Mouse (Mus musculus) midbrain, postnatal 0 days (tissue): ENCODE data around the gene Ptpre. TPM values are rescaled to one million over a fixed set of nuclear protein-coding genes. Genes with fewer than 3 reads are reported as not detected.

Experiments
- ATAC-seq: fragments of 200-750 bp; cut with Nextera tagmentation; 2 replicates; pipeline ENCODE4 v1.8.0; 2017; ENCODE audit warnings: moderate number of reproducible peaks, mild to moderate bottlenecking, moderate TSS enrichment, moderate library complexity; ENCODE audit not compliant: low FRiP score
- DNase-seq: peaks from one replicate; pipeline ENCODE4 v3.0.0-alpha.2; 2015; ENCODE audit warnings: low spot score
- H3K27ac ChIP-seq: fragments of 300-500 bp; sonication (generic); 2 replicates; pipeline ENCODE4 v1.5.1; 2014; ENCODE audit warnings: low read depth, mild to moderate bottlenecking, low read length, mixed read lengths
- H3K27me3 ChIP-seq: fragments of 300-500 bp; sonication (generic); 2 replicates; pipeline ENCODE4 v1.6.1; 2014; ENCODE audit warnings: low read length, control low read depth, mixed read lengths; ENCODE audit not compliant: insufficient read depth
- H3K36me3 ChIP-seq: fragments of 300-500 bp; sonication (generic); 2 replicates; pipeline ENCODE4 v1.6.1; 2014; ENCODE audit warnings: low read length, control low read depth, mixed read lengths; ENCODE audit not compliant: insufficient read depth
- H3K4me1 ChIP-seq: fragments of 300-500 bp; sonication (generic); 2 replicates; pipeline ENCODE4 v1.6.1; 2014; ENCODE audit warnings: mild to moderate bottlenecking, control low read depth, antibody characterized with exemption, low read length, mixed read lengths; ENCODE audit not compliant: insufficient read depth
- H3K4me2 ChIP-seq: fragments of 300-500 bp; sonication (generic); 2 replicates; pipeline ENCODE4 v1.6.1; 2014; ENCODE audit warnings: low read depth, mild to moderate bottlenecking, low read length, mixed read lengths; ENCODE audit not compliant: poor library complexity, severe bottlenecking
- H3K4me3 ChIP-seq: fragments of 300-500 bp; sonication (generic); 2 replicates; pipeline ENCODE4 v1.5.1; 2014; ENCODE audit warnings: low read depth, mild to moderate bottlenecking, low read length, moderate library complexity
- H3K9ac ChIP-seq: fragments of 300-500 bp; sonication (generic); replicated peaks from 2 replicates; pipeline ENCODE4 v1.6.1; 2014; ENCODE audit warnings: mild to moderate bottlenecking, low read length, moderate library complexity, mixed read lengths; ENCODE audit not compliant: poor library complexity, severe bottlenecking
- H3K9me3 ChIP-seq: fragments of 300-500 bp; sonication (generic); 2 replicates; pipeline ENCODE4 v1.6.1; 2016; ENCODE audit warnings: low read length, control low read depth
- CTCF ChIP-seq: IDR thresholded peaks from 2 replicates; pipeline ENCODE4 v1.5.1; 2016; ENCODE audit warnings: antibody characterized with exemption, mild to moderate bottlenecking
- WGBS: fragments of 180-500 bp; shearing (Covaris S2); extraction: QIAGEN DNeasy Blood & Tissue Kit; methylation state at CpG from one replicate; pipeline ENCODE4 v1.1.7; 2014; 5-methylcytosine and 5-hydroxymethylcytosine counted together
- polyA plus RNA-seq: library from polyadenylated mRNA; unstranded; fragments of >200 nt; fragmentation: Nextera tagmentation; extraction: Ambion mirVana; gene quantifications from 2 replicates; pipeline ENCODE4 v1.2.1, GENCODE M21; 2015
- total RNA-seq: library from RNA; depleted of rRNA; stranded (reverse); fragments of >200 nt; gene quantifications from 2 replicates; pipeline ENCODE4 v1.2.3, GENCODE M21; 2014

Ptpre gene
- total and polyA plus RNA-seq, 2 experiments from 2014 or later = 9.2 to 14.6 TPM

DNA sequence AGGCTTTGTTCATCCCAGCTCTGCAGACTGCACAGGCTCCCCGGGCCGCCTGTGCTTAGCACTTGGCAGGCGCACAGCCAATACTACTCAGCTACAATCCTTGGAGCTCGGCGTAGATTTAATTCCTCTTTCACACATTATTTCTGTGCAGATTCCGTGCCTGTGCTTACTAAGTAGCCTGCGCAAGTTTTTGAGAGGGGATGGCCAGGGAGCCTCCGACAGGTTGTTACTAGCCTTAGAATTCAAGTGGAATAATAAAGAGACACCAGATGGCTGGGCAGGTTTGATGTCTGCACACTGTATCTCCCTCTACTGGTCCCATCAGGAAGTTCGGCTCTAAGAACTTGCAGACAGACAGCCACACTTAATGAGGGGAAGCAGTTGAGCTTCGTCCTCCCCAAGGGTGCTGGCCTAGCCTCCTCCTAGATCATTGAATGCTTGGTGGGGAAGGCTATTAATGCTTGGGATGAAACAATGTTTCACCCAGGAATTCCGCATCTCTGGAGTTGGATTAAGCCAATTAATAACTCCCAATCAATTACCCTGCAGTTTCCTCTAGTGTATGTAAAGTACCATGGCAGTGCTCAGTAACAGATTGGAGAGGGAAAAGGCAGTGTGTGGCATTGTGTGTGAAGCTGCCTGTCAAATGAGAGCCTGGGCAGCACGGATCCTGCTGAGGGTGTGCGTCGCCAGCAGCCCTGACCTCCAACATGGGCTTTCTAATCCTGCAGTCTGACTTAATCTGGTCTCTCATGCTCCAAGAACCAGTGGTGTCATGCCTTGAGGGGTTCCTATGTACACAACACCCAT lies 104.6 kb downstream of the Ptpre start:
- Histone ChIP-seq H3K36me3 (no peaks in the 10 kb centered on the region), H3K4me3 (no peak overlapping the region), H3K9ac (no peak overlapping the region), H3K27me3 (no peaks in the 10 kb centered on the region), H3K4me1 (peaks cover 8% of the 10 kb centered on the region; the same call in 1 of the 2 replicates), H3K4me2 (peak overlapping the region; percentile 12; the same call in 1 of the 2 replicates), H3K27ac (peak overlapping the region; percentile 38), H3K9me3 (no peaks in the 10 kb centered on the region)
- DNase-seq = peak; percentile 86
- 38% methylated on average over 14 of the region's 14 CpGs for WGBS
- ATAC-seq = peak; percentile 56; the same call in 1 of the 2 replicates
- TF ChIP-seq CTCF = peak; percentile 87

DNA sequence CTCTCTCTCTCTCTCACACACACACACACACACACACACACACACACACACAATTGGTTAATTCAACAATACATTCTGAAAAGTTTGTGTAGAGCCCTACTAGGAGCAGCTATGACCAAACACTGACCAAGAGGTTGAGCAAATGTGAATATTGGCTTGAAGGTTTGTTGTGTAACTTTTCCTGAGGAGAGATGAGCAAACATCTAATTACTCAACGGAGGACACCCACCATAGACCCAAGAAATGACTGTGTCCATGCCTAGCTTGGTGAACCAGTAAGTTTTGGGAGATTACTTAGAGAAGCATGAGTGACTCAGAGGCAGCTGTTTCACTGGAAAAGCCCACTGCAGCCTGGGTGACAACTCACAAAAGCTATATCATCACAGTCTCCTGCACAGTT lies 107.2 kb downstream of the Ptpre start:
- Histone ChIP-seq H3K27ac (no peak overlapping the region), H3K4me2 (no peak overlapping the region), H3K27me3 (no peaks in the 10 kb centered on the region), H3K4me3 (no peak overlapping the region), H3K36me3 (no peaks in the 10 kb centered on the region), H3K9ac (no peak overlapping the region), H3K4me1 (peaks cover 6% of the 10 kb centered on the region; the same call in 1 of the 2 replicates), H3K9me3 (no peaks in the 10 kb centered on the region)
- 79% methylated on average over 1 of the region's 1 CpGs for WGBS
- no peak for TF ChIP-seq CTCF
- no peak for DNase-seq
- no peak for ATAC-seq

DNA sequence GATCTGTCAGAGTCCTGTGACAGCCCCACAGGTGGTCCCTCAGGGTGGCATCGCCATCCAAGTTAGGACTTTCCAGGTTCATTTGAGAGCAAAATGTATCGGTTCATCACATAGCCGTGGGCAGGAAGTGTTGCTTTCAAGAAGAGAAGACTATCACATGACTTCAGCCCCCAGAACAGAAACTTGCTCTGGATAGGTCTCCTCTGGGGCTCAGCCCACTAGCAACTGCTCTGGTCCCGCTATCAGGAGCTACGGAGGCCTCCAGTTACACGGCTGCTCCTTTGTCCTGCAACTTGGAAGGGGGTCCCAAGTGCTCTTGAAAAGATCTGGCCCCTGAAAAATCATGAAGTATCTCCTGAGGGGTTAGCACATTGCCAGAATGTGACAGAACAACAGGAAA lies 109.7 kb downstream of the Ptpre start:
- Histone ChIP-seq H3K9me3 (no peaks in the 10 kb centered on the region), H3K9ac (no peak overlapping the region), H3K4me1 (0 out of 2 replicates have a peak, but pooled peaks cover 4% of the 10 kb centered on the region), H3K4me2 (no peak overlapping the region), H3K36me3 (no peaks in the 10 kb centered on the region), H3K27ac (no peak overlapping the region), H3K27me3 (no peaks in the 10 kb centered on the region), H3K4me3 (no peak overlapping the region)
- WGBS = 80% methylated on average over 6 of the region's 6 CpGs
- ATAC-seq (no peak), DNase-seq (no peak)
- TF ChIP-seq CTCF = no peak

DNA sequence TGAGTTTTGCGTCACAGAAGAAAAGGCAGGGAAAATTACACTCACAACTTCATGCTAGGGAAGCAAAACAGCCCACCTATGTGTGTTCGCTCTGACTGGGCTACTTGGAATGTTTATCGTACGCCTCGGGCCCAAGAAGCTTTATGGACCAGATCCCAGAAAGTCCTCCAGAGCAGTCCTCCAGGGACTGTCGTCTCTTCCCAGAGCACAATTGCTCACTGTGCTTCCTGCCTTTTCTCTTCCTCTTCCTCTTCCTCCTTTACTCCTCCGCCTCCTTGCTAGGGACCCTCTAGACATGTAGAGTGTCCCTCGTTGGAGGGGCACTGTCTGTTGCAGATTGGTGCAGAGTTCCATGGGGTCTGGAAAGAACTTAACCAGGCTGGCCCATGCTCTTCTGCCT lies 111.5 kb downstream of the Ptpre start:
- WGBS = 91% methylated on average over 8 of the region's 8 CpGs
- no peak for TF ChIP-seq CTCF
- ATAC-seq (no peak), DNase-seq (no peak)
- H3K9ac ChIP-seq = no peak overlapping the region
- H3K9me3 ChIP-seq = no peaks in the 10 kb centered on the region
- no peak overlapping the region for H3K4me2 ChIP-seq
- H3K4me3 ChIP-seq = no peak overlapping the region
- H3K36me3 ChIP-seq = no peaks in the 10 kb centered on the region
- no peaks in the 10 kb centered on the region for H3K27me3 ChIP-seq
- no peaks in the 10 kb centered on the region for H3K4me1 ChIP-seq
- H3K27ac ChIP-seq = no peak overlapping the region

DNA sequence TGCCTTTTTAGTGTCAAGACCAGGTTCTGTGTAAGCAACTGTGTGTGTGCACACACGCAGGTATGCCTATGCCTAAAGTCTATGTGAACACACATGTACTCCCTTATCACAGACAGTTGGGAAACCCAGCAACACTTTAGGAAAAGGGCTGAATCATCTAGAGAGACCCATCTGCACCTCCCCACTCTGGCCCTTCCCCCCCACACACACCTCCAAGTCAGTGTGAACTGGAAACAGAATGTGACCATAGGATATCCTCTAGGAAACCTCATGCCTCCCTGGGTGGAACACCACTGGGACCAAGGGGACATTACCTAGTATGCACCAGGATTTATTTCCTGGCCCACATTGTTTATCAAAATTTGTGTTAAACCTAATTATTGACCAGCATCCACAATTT lies 112.0 kb downstream of the Ptpre start:
- H3K4me1 ChIP-seq = no peaks in the 10 kb centered on the region
- WGBS = 90% methylated on average over 1 of the region's 1 CpGs
- H3K36me3 ChIP-seq = no peaks in the 10 kb centered on the region
- DNase-seq (no peak), ATAC-seq (no peak)
- no peak overlapping the region for H3K4me3 ChIP-seq
- H3K27me3 ChIP-seq = no peaks in the 10 kb centered on the region
- no peak for TF ChIP-seq CTCF
- H3K4me2 ChIP-seq = no peak overlapping the region
- no peak overlapping the region for H3K27ac ChIP-seq
- H3K9ac ChIP-seq = no peak overlapping the region
- H3K9me3 ChIP-seq = no peaks in the 10 kb centered on the region

DNA sequence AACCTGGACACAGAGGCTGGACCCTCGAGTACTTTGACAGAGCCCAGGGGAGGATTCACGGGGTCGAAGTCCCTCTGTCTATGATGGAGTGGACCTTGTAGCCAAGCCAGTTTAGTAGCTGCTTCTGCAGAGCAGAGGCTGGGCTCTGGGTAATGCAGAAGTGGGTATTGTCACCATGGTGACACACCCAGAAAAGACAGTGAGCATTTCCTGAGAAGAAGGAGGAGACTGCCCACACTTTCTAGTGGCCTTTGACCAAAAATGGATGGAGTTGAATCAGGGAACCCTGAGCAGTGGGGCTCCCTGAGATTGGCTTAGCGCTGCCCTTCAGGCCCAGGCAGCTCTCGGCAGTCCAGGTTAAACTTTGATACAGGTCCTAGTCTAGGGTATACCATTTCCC lies 112.8 kb downstream of the Ptpre start:
- H3K4me3 ChIP-seq = no peak overlapping the region
- H3K4me2 ChIP-seq = no peak overlapping the region
- H3K4me1 ChIP-seq = no peaks in the 10 kb centered on the region
- no peak for TF ChIP-seq CTCF
- H3K36me3 ChIP-seq = no peaks in the 10 kb centered on the region
- no peak overlapping the region for H3K27ac ChIP-seq
- no peaks in the 10 kb centered on the region for H3K27me3 ChIP-seq
- ATAC-seq (no peak), DNase-seq (no peak)
- no peaks in the 10 kb centered on the region for H3K9me3 ChIP-seq
- WGBS = 96% methylated on average over 5 of the region's 5 CpGs
- no peak overlapping the region for H3K9ac ChIP-seq
